Mouse (Mus musculus) embryonic facial prominence, embryonic 13.5 days (tissue): ENCODE results near the gene Abcc12. TPM values are rescaled to one million over a fixed set of nuclear protein-coding genes. Genes with fewer than 3 reads are reported as not detected.

Source experiments
- ATAC-seq: fragments of 200-750 bp; cut with Nextera tagmentation; 2 replicates; pipeline ENCODE4 v1.8.0; 2017; ENCODE audit warnings: low read depth; ENCODE audit not compliant: insufficient number of reproducible peaks, insufficient read depth, low FRiP score, low TSS enrichment
- H3K27ac ChIP-seq: fragments of 300-500 bp; sonication (generic); 2 replicates; pipeline ENCODE4 v1.5.1; 2015; ENCODE audit warnings: moderate library complexity, mild to moderate bottlenecking, inconsistent platforms
- H3K27me3 ChIP-seq: fragments of 300-500 bp; sonication (generic); 2 replicates; pipeline ENCODE4 v1.6.1; 2015; ENCODE audit warnings: mild to moderate bottlenecking, inconsistent platforms
- H3K36me3 ChIP-seq: fragments of 300-500 bp; sonication (generic); 2 replicates; pipeline ENCODE4 v1.6.1; 2015; ENCODE audit warnings: mild to moderate bottlenecking, inconsistent platforms
- H3K4me1 ChIP-seq: fragments of 300-500 bp; sonication (generic); 2 replicates; pipeline ENCODE4 v1.6.1; 2015; ENCODE audit warnings: inconsistent platforms
- H3K4me2 ChIP-seq: fragments of 300-500 bp; sonication (generic); 2 replicates; pipeline ENCODE4 v1.6.1; 2015; ENCODE audit warnings: moderate library complexity, mild to moderate bottlenecking, inconsistent platforms
- H3K4me3 ChIP-seq: fragments of 300-500 bp; sonication (generic); 2 replicates; pipeline ENCODE4 v1.5.1; 2015; ENCODE audit warnings: mild to moderate bottlenecking, inconsistent platforms
- H3K9ac ChIP-seq: fragments of 300-500 bp; sonication (generic); 2 replicates; pipeline ENCODE4 v1.6.1; 2015; ENCODE audit warnings: mild to moderate bottlenecking, inconsistent platforms
- H3K9me3 ChIP-seq: fragments of 300-500 bp; sonication (generic); 2 replicates; pipeline ENCODE4 v1.6.1; 2016; ENCODE audit warnings: inconsistent platforms
- WGBS: fragments of 180-500 bp; shearing (Covaris S2); methylation state at CpG from one replicate; pipeline ENCODE4 v1.1.7; 2015; ENCODE audit warnings: mixed read lengths; 5-methylcytosine and 5-hydroxymethylcytosine counted together
- polyA plus RNA-seq: library from polyadenylated mRNA; unstranded; fragments of >200 nt; fragmentation: Nextera tagmentation; extraction: Ambion mirVana; gene quantifications from 2 replicates; pipeline ENCODE4 v1.2.1, GENCODE M21; 2015

Abcc12 gene
- polyA plus RNA-seq, 1 experiment from 2014 or later: 0.10 TPM

GRCm38 (mm10) chr8:86578076-86578475 lies 2.4 kb downstream of the Abcc12 start:
- Histone ChIP-seq H3K36me3 (no peaks in the 10 kb centered on the region), H3K9ac (peak overlapping the region; percentile 27), H3K4me3 (no peak overlapping the region), H3K4me2 (peak overlapping the region; percentile 9), H3K27me3 (no peaks in the 10 kb centered on the region), H3K4me1 (peaks cover 10% of the 10 kb centered on the region), H3K9me3 (no peaks in the 10 kb centered on the region), H3K27ac (no peak overlapping the region)
- ATAC-seq: no peak
- 30% methylated on average over 9 of the region's 9 CpGs for WGBS

DNA sequence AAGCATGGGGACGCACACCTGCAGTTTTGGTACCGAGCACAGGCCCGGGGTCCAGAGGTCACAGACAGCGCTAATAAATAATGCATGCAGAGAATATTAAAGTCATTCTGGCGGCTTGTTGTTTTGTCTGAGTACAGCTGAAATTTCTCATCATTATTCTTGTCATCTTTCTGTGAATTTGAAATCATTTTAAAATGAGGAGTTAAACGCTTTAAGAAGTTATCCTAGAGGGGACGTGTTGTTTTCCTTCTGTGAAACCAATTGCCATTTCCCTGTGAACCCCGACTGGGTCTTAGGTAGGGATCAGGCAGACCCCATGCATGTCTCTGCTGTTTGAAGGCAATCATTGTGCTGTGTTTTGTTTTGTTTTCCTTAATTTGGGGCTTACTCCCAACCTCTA lies 2.9 kb downstream of the Abcc12 start:
- H3K9me3 ChIP-seq: no peaks in the 10 kb centered on the region
- no peak overlapping the region for H3K4me3 ChIP-seq
- no peak overlapping the region for H3K4me2 ChIP-seq
- no peak overlapping the region for H3K9ac ChIP-seq
- H3K4me1 ChIP-seq: peaks cover 10% of the 10 kb centered on the region
- H3K36me3 ChIP-seq: no peaks in the 10 kb centered on the region
- no peak overlapping the region for H3K27ac ChIP-seq
- no peaks in the 10 kb centered on the region for H3K27me3 ChIP-seq
- 83% methylated on average over 8 of the region's 8 CpGs for WGBS
- ATAC-seq: no peak

DNA sequence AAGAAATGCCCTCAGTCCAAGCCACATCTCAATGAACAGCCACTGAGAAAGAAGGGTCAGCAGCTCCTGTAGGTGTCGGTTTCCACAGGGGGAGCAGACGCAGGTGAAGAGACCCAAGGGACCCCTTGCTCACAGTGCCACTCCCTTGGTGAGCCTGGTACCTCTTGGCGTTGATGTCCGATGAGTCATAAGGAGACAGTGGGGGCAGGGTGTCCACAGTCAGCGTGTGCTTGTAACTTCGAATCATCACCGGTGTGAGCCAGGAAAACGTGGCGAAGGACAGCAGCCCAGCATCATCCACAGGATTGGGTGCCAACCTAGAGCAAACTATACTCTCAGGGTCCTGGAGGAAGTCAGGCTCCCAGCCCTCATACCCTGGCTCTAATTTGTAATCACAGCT lies 16.8 kb downstream of the Abcc12 start:
- Histone ChIP-seq H3K9ac (no peak overlapping the region), H3K4me1 (peaks cover 14% of the 10 kb centered on the region), H3K4me2 (no peak overlapping the region), H3K27me3 (no peaks in the 10 kb centered on the region), H3K27ac (no peak overlapping the region), H3K4me3 (no peak overlapping the region), H3K9me3 (no peaks in the 10 kb centered on the region), H3K36me3 (no peaks in the 10 kb centered on the region)
- no peak for ATAC-seq
- WGBS: 80% methylated on average over 9 of the region's 9 CpGs

DNA sequence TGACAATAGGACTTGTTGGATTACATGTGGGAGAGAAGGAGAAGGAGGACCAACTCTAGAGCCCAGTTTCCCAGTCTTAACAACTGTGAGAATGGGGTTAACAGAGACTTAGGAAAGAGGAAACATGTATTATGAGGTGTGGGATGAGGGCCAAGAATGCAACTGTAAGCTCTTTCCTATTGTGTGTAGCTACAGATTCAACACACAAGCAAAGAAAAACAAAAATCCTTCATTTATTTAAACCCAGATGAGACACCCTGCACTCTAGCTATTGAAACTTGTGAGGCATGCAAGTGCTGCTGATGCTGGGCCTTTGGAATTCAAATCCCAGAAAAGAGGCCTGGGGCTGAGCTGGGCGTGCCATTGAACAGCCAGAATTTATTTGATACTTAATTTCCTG lies 18.7 kb downstream of the Abcc12 start:
- WGBS: 26% methylated on average over 1 of the region's 1 CpGs

GRCm38 (mm10) chr8:86560688-86561065 lies 19.8 kb downstream of the Abcc12 start:
- Histone ChIP-seq H3K27me3 (no peaks in the 10 kb centered on the region), H3K9ac (no peak overlapping the region), H3K4me3 (no peak overlapping the region), H3K4me1 (peaks cover 17% of the 10 kb centered on the region), H3K4me2 (no peak overlapping the region), H3K27ac (no peak overlapping the region), H3K9me3 (no peaks in the 10 kb centered on the region), H3K36me3 (no peaks in the 10 kb centered on the region)
- WGBS: 89% methylated on average over 10 of the region's 10 CpGs
- ATAC-seq: no peak

More for the DNA sequence above, 18.7 kb downstream of the Abcc12 start:
- H3K4me1 ChIP-seq: peaks cover 17% of the 10 kb centered on the region
- H3K4me3 ChIP-seq: no peak overlapping the region
- no peaks in the 10 kb centered on the region for H3K36me3 ChIP-seq
- H3K4me2 ChIP-seq: no peak overlapping the region
- no peak overlapping the region for H3K27ac ChIP-seq
- H3K27me3 ChIP-seq: no peaks in the 10 kb centered on the region
- H3K9me3 ChIP-seq: no peaks in the 10 kb centered on the region
- H3K9ac ChIP-seq: no peak overlapping the region
- no peak for ATAC-seq

DNA sequence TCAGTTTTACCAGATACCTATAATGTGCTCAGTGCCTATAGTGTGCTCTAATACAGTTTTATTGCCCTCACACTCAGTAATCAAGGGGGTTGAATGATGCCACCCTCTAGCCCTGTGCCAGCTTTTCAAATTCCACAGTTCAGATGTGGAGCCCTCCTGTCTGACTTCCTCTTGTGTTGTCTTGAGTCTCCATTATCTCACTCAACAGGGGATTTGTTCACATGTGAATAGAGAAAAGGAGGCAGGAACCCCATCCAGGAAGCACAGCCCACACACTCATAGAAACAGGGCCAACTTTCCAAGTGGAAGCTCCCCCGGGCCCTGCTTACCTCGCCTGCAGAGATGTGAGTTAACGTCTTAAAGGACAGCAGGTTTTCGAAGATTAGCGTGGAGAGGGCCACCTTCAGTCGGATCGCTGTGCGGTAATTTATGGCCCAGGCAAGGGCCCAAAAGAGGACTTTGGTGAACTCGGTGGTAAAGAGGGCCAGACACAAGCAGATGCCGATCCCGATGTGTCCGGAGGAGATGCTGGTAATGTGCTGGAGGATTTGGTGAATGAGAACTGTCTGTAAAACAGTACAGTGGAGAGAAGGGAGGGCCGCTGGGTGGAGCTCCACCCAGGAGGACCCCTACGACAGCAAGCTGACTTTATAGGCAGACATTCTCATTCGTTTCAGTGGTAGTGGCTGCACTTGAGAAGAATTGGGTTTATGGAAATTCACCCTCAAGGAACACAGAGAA lies 20.4 kb downstream of the Abcc12 start:
- WGBS: 82% methylated on average over 15 of the region's 15 CpGs
- H3K27ac ChIP-seq: no peak overlapping the region
- no peaks in the 10 kb centered on the region for H3K27me3 ChIP-seq
- no peak overlapping the region for H3K4me3 ChIP-seq
- no peaks in the 10 kb centered on the region for H3K36me3 ChIP-seq
- H3K4me2 ChIP-seq: no peak overlapping the region
- H3K4me1 ChIP-seq: peaks cover 17% of the 10 kb centered on the region
- no peak overlapping the region for H3K9ac ChIP-seq
- no peaks in the 10 kb centered on the region for H3K9me3 ChIP-seq
- ATAC-seq: no peak

DNA sequence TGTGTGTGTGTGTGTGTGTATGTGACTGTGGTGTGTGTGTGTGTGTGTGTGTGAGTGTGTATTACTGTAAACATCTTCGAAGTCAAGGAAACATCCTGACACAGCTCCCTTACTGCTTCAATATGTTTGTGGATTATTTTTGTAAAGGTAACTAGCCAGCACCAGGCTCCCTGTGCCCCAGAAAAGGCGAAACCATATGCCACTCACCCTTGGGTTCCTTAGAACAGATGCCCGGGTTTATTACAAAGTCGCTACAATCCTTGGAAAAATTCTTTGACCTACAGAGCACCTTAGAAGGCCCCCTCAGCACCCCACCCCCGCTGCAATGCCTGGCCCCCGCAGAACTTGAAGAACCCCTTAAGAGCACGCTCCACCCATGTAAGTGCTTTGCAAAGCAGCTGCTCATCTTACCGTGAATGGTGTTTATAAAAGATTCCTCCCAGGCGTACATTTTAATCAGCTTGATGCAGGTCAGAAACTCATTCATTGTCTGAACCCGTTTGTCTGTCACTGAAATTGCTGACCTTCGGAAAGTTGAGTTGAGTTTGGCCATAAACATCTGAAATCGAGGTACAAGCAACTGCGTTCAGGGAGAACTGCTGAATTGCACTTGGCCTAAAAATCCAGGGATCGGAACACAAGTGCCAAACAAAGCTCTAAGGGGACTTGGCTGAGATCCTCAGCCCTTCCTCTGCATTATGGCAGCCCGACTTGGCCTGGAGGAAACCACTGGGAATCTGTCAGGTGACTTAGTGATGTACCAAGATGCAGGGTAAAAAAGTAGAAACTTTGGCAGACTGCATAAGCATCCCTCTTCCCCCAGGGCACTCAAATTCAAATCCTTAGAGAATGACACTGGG lies 23.1 kb downstream of the Abcc12 start:
- Histone ChIP-seq H3K36me3 (no peaks in the 10 kb centered on the region), H3K4me2 (no peak overlapping the region), H3K27ac (no peak overlapping the region), H3K9ac (no peak overlapping the region), H3K9me3 (no peaks in the 10 kb centered on the region), H3K27me3 (no peaks in the 10 kb centered on the region), H3K4me3 (no peak overlapping the region), H3K4me1 (peaks cover 15% of the 10 kb centered on the region)
- ATAC-seq: no peak
- 71% methylated on average over 15 of the region's 15 CpGs for WGBS

DNA sequence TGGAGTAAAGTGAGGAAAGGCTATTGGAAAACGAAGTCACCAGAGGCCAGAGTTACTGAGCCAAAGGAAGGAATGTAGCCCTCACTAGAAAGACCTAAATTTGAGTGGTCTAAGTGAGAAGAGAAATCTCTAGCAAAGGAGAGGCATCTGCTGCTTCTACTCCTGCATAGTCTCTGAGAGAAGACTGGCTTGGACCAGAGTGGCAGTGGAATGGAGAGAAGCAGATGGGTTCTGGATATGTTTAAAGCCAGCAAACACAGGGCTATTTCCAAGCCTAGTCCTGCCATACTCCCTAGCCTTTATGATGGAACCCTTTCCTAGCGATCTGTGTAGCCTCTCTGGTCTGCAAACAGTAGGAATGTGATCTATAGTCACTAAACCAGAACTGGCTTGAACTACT lies 24.9 kb downstream of the Abcc12 start:
- Histone ChIP-seq H3K9ac (no peak overlapping the region), H3K36me3 (no peaks in the 10 kb centered on the region), H3K27me3 (no peaks in the 10 kb centered on the region), H3K27ac (no peak overlapping the region), H3K4me3 (no peak overlapping the region), H3K9me3 (no peaks in the 10 kb centered on the region), H3K4me2 (no peak overlapping the region), H3K4me1 (0 out of 2 replicates have a peak, but pooled peaks cover 3% of the 10 kb centered on the region)
- ATAC-seq: no peak
- 84% methylated on average over 2 of the region's 2 CpGs for WGBS

GRCm38 (mm10) chr8:86554220-86554891 lies 26.1 kb downstream of the Abcc12 start:
- Histone ChIP-seq H3K9ac (no peak overlapping the region), H3K4me2 (no peak overlapping the region), H3K4me1 (0 out of 2 replicates have a peak, but pooled peaks cover 3% of the 10 kb centered on the region), H3K9me3 (no peaks in the 10 kb centered on the region), H3K27me3 (no peaks in the 10 kb centered on the region), H3K36me3 (no peaks in the 10 kb centered on the region), H3K27ac (no peak overlapping the region), H3K4me3 (no peak overlapping the region)
- ATAC-seq: no peak
- WGBS: 83% methylated on average over 12 of the region's 12 CpGs

GRCm38 (mm10) chr8:86550516-86550915 lies 30.0 kb downstream of the Abcc12 start:
- Histone ChIP-seq H3K4me1 (no peaks in the 10 kb centered on the region), H3K27me3 (no peaks in the 10 kb centered on the region), H3K9ac (no peak overlapping the region), H3K27ac (no peak overlapping the region), H3K36me3 (no peaks in the 10 kb centered on the region), H3K4me3 (no peak overlapping the region), H3K4me2 (no peak overlapping the region), H3K9me3 (no peaks in the 10 kb centered on the region)
- 83% methylated on average over 10 of the region's 10 CpGs for WGBS
- ATAC-seq: no peak

DNA sequence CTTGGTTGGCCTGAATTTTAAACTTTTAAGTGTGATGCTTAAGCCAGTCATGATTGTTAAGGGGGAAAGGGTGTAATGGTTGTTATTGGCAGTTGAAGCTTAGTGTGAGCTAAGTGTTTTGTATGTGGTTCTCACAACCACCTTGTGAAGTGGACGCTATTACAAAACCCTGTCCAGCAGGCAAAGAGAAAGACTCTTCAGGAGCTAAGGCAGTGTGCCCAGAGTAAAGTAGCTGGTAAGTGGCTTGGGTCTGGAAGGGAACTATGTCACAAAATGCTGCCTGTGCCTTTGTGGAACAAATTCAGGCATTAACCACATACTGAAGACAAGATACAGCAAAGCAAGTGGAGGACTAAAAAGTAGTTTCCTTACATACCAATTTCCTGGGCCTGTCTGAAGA lies 34.5 kb downstream of the Abcc12 start:
- no peak for ATAC-seq
- WGBS: 89% methylated on average over 1 of the region's 1 CpGs

More for the DNA sequence above, 34.5 kb downstream of the Abcc12 start:
- no peak overlapping the region for H3K4me2 ChIP-seq
- H3K9ac ChIP-seq: no peak overlapping the region
- no peak overlapping the region for H3K4me3 ChIP-seq
- H3K27me3 ChIP-seq: no peaks in the 10 kb centered on the region
- H3K27ac ChIP-seq: no peak overlapping the region
- no peaks in the 10 kb centered on the region for H3K4me1 ChIP-seq
- no peaks in the 10 kb centered on the region for H3K9me3 ChIP-seq
- no peaks in the 10 kb centered on the region for H3K36me3 ChIP-seq
